Mouse (Mus musculus) frontal cortex, postnatal 25 days (tissue): Measurements from ENCODE around the gene Rab1b.
"Not testable (repeated sequence)": the region's sequence is repeated elsewhere in the genome, so short reads cannot be mapped to it uniquely, and the experiment has no call there.

Experiments
- DNase-seq, 2 experiments: peaks; one replicate each; pipeline ENCODE4 v3.0.0; 2022; ENCODE audit warnings: low spot score in 2 of 2

The Rab1b gene

DNA sequence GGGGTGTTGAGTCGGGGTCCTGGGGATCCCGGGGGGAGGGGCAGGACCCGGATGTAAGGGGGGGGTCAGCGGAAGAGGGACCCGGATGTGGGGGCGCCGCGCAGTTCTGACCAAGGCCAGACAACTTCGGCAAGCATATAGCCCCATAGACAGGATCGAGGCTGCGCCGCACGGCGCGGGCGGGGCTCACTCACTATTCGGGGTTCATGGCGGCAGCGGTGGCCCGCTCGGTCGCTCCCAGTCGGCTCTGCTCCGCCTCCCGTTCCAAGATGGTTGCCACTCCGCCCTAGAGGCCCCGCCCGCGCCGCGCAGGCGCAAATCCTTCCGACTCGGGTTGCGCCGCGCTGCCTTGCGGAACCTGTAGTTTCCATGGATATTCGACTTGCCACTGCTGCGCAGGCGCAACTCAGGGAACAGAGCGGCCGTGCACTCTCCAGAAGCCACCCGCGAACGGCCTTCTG lies at the start of gene Rab1b:
Gene Rab1b (minus strand): TSS at position 342 of the 461 bp plus-strand sequence.
- DNase-seq = peak; percentile 97 to 98

DNA sequence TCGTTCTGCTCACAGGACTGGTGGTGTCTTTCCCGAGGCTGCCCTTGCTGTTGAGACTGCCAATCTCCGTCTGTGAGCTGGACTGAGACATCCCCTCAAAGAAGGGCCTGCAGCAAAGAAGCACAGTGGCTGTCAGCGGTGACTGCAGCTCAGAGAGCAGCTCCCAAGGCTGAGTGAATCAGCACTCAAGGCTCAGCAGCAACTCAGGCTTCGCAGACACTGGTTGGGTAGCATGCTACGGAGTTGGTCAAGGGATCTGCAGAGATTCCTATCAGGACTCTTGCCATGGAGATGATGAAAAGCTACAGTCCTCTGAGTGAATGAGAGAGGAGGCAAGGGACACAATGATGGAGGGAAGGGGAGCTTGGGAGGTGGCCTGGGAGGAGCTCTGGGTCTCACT lies 45.4 kb upstream of the Rab1b start:
- no peak for DNase-seq

- DNase-seq = no peak
These were observed 44.9 kb upstream of the Rab1b start for GRCm38 (mm10) chr19:5151741-5152140.

DNA sequence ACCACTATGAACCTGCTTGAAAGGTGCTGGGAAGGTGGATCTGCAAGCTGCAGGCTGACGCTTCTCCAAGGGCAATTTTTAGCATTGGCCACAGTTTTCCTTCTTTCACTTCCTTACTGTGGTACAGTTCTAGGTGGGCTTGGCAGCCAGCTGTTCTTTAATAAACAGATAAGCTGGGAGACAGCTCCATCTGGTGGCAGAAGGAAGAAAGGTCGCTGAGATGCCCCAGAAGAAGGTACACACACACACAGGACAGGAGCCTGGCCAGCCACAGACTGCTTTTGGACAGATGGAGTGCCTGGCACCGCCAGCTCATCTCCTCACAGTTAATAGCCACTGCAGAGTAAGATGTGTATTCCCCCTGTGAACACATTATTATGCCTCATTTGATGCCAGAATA lies 44.5 kb upstream of the Rab1b start:
- peak; percentile 58 to 63 for DNase-seq

- DNase-seq = peak in 1 of 2 experiments; percentile 35
These were observed 43.5 kb upstream of the Rab1b start for GRCm38 (mm10) chr19:5150358-5150757.

DNA sequence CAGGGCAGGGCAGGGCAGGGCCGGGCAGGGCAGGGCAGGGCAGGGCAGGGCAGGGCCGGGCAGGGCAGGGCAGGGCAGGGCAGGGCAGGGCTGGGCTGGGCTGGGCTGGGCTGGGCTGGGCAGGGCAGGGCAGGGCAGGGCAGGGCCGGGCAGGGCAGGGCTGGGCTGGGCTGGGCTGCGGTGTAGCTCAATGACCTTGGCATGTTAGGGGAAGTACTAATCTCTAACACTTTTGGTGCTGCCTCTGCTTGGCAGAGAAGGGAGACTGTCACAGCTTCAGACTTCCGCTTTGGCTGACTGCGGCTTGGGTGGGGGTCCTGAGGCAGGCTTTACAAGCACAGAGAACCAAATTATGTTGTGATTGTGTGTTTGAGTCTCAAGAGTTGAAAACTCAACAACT lies 42.2 kb upstream of the Rab1b start:
- not testable (repeated sequence) for DNase-seq

DNA sequence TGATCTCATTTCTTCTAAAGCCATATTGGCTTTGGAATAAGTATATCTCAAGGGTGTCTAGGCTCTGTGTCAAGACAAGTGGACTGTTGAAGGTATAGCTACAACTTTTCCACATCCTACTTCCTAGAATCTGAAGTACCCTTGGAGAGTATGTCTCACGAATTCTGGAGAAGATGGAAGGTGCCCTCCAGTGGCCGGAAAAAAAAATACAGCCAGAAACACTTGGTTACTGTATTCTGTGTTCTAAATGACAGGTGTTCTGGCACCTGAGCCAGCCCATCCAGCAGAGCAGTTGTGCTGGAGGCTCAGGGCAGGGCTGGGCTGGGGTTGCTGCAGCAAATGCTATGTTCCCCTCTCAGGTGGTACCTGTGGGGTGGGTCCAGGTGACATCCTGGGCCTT lies 32.8 kb upstream of the Rab1b start:
- DNase-seq = peak; percentile 66

DNA sequence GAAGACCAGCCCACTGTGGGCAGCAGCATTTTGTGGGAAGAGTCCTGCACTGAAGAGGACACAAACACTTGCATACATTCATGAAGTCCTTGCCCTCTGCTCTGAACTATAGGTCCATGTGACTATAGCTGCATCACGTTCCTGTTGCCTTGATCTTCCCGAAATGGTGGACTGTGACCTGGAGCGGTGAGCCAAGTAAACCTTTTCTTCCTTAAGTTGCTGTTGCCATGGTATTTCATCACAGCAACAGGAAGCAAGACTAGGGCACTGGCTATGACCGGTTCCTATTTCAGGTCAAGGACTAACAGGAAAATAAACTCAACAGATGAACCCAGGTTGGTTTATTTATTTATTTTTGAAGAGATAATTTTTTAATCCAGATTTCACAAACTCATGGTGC lies 24.4 kb upstream of the Rab1b start:
- DNase-seq = no peak

GRCm38 (mm10) chr19:5129770-5130169 lies 22.9 kb upstream of the Rab1b start:
- no peak for DNase-seq

DNA sequence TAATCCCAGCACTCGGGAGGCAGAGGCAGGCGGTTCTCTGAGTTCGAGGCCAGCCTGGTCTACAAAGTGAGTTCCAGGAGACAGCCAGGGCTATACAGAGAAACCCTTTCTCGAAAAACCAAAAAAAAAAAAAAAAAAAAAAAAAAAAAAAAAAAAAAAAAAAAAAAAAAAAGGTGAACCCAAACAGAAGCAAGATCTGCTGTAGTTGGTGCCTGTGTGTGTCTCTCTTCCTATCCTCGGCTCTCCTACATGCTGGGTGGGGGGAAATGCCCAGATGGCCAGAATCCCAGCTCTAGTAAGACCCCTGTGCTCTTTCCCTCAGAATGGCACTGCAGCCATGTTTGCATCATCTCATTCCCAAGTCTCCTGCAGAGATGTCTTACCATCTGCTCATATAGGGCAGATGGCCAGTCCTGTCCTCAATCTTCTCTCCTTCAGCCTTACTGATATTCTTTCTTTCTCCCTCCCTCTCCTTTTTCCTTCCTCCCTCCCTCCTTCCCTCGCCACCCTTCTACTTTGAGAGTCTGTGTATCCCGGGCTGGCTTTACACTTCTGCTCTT lies 17.3 kb upstream of the Rab1b start:
- no peak for DNase-seq

DNA sequence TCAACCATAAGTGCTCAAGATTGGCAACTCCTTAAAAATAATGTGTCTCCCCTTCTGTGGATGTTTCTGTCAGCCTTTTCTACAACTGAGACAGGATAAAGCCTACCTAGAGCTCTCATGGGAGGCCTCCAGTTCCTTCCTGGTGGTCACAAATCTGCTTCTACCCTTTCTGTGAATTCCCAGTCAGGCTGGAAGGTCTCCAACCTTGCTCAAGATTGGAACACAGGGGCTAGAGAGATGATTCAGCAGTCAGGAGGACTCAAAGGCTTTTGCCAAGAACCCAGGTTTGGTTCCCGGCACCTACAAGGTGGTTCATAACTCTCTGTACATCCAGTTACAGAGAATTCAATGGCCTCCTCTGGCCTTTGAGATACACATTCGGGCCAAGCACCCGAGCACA lies 16.4 kb upstream of the Rab1b start:
- DNase-seq = no peak

- DNase-seq = no peak
These were observed 15.6 kb upstream of the Rab1b start for GRCm38 (mm10) chr19:5122492-5122891.

DNA sequence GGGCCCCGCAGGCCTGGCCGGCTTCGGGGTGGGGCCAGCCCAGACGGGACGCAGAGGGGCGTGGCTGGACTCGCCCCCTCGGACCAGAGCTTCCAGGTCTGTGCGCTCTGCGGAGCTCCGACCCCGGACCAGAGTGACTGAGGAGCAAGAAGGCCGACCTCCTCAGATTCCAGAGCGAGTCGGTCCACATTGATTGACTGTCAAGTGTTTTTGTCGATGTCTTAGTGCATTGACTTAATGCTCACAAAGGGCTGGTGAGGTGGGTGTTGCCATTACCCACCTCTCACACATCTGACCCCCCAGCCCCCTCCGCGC lies 11.5 kb upstream of the Rab1b start, which contains the start of gene Klc2:
Gene Klc2 (minus strand): TSS at position 177 of the 315 bp plus-strand sequence.
- no peak for DNase-seq

GRCm38 (mm10) chr19:5117494-5118383 lies 10.9 kb upstream of the Rab1b start:
- peak; percentile 86 to 88 for DNase-seq

GRCm38 (mm10) chr19:5113783-5114182 lies 6.9 kb upstream of the Rab1b start:
- no peak for DNase-seq

DNA sequence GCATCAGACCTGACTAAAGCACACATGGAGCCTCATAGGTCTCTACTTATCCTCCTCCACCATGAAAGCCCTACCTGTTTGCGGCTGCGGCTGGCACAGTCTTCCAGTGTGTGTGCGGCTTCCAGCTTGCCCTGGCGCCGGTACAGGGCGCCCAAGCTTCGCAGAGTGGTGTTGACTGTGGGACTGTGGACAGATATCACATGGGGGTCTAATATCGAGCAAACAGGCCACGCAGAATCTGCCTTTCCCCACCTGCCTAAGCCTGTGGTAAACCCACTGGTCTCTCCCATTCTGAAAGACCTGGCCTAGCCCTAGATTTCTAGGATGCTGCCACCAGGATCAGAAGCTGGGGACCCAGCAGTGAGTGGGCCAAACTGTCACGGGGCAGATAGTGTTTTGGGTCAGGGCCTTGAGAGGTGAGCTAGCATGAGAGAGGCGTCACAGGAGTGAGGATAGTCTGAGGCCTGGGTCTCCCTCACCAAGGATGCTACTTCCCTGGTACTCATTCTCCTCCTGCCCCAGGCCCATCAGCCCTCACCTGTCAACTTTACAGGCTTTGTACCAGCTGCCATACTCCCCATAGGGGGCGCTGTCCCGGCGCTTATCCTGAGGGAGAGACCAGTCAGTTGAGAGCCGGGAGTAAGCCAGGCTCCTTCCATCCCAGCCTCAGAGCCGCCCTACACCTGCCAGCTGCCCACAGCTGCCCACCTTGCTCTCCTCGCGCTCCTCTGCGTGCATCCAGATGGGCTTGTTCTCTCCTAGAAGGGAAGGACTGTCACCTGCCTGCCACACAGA lies 3.0 kb upstream of the Rab1b start:
- no peak for DNase-seq

DNA sequence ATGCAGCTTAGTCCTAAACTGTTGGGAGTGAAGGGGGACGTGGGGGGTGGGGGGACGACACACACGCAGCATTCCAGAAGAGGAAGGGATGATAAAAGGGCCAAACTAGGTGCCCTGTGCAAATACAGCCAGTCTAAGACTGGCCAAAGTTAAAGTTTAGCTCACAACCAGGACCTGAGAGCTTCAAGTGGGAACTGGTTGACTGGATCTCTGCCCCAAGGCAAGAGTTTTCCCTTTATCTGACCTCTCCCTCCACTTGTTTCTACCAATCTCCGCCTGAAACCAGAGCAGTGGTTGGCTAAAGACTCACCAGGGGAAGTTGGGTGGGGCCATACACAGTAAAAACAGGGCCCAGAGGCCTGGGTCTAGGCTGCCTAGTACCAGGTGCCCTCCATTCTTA lies 1.8 kb upstream of the Rab1b start:
- DNase-seq = no peak

DNA sequence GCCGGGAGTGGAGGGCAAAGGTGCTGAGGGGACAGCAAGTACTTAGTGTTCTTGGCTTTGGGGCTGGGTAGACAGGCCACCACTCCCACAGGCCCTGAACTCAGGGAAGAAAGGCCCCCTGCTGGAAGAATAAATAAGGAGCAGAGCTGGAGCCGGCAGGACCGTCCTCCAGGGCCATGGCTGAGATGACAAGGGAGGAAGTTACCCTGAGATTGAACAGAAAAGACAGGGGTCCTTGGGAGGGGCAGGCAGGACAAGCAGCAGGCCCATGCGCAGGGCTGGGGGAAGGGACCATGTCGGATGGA lies 1.4 kb upstream of the Rab1b start:
- no peak for DNase-seq

DNA sequence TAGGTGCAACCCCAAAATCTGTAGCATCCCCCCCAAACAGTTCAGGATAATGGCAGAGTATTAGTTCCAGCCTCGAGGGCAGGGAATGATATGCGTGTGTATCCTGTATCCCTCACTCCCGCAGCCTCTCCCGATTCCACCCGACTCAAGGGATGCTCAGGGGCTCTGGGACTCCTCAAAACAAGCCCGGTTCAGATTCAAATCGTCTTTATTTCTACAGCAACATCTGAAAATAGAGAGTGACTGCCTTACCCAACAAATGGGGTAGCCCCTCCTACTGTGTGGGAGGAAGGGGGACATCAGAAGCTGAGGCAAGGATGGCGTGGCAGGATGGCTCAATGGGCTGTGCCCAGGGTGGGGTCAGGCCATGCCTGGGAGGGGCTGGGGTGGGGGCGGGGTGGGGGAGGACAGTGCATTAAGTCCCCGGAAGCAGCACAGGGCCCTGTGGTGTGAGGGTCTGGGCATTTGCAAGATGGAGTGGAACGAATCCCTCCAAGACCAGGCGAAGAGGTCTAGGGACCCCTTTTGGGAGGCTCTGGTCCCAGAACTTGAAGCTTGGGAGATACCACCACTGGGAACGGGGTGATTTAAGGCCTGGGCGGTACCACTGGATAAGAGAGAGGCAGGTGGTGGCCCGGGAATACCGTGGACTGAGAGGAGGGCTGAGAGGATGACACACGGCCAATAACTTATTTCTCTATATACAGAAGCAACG lies 841 bp upstream of the Rab1b start:
- no peak for DNase-seq

GRCm38 (mm10) chr19:5106074-5106473 lies 798 bp downstream of the Rab1b start:
- DNase-seq = no peak

GRCm38 (mm10) chr19:5098363-5099143 lies 8.3 kb downstream of the Rab1b start, which contains the start of gene Cnih2:
Gene Cnih2 (minus strand): TSS chr19:5098521.
- no peak for DNase-seq
